Mouse (Mus musculus) MEL (cell line): ENCODE results near the gene Chst8. TPM values are rescaled to one million over a fixed set of nuclear protein-coding genes. Genes with fewer than 3 reads are reported as not detected.

Experiments used
- DNase-seq: peaks from one replicate; pipeline ENCODE4 v3.0.0; 2011; ENCODE audit warnings: low read depth, low spot score
- H3K27ac ChIP-seq: 2 replicates; pipeline ENCODE4 v1.5.1; 2012; ENCODE audit warnings: low read depth, mild to moderate bottlenecking, control low read depth, low read length, moderate library complexity; ENCODE audit not compliant: control insufficient read depth
- H3K27me3 ChIP-seq, 2 experiments: fragments of 150-350 bp in 1 of 2; sonication (generic) in 1 of 2; 2 replicates each; pipeline ENCODE4 v1.6.1; 2012; ENCODE audit warnings: low read length in 2 of 2, mild to moderate bottlenecking in 2 of 2, improper control_type of control experiment in 1 of 2, moderate library complexity in 1 of 2; ENCODE audit not compliant: insufficient read depth in 2 of 2, control insufficient read depth in 1 of 2
- H3K36me3 ChIP-seq, 2 experiments: 2 replicates each; pipeline ENCODE4 v1.6.1; 2012 to 2014; ENCODE audit warnings: low read length in 2 of 2, improper control_type of control experiment in 1 of 2, inconsistent platforms in 1 of 2, mild to moderate bottlenecking in 1 of 2; ENCODE audit not compliant: insufficient read depth in 2 of 2, control insufficient read depth in 1 of 2
- H3K4me1 ChIP-seq, 2 experiments: fragments of 150-350 bp in 1 of 2; sonication (generic) in 1 of 2; 2 replicates each; pipeline ENCODE4 v1.6.1; 2012; ENCODE audit warnings: low read length in 2 of 2, improper control_type of control experiment in 1 of 2, mild to moderate bottlenecking in 1 of 2; ENCODE audit not compliant: insufficient read depth in 2 of 2, control insufficient read depth in 1 of 2
- H3K4me3 ChIP-seq, 2 experiments: fragments of 150-350 bp in 1 of 2; sonication (generic) in 1 of 2; 2 replicates each; pipeline ENCODE4 v1.5.1; 2012; ENCODE audit warnings: low read depth in 2 of 2, low read length in 2 of 2, mild to moderate bottlenecking in 2 of 2, moderate library complexity in 2 of 2, control low read depth in 1 of 2, improper control_type of control experiment in 1 of 2; ENCODE audit not compliant: control insufficient read depth in 1 of 2, insufficient read depth in 1 of 2
- H3K79me2 ChIP-seq: 2 replicates; pipeline ENCODE4 v1.6.1; 2012; ENCODE audit warnings: mild to moderate bottlenecking, low read length, moderate library complexity; ENCODE audit not compliant: control insufficient read depth, poor library complexity, insufficient read depth
- H3K9ac ChIP-seq: 2 replicates; pipeline ENCODE4 v1.6.1; 2012; ENCODE audit warnings: low read depth, mild to moderate bottlenecking, control low read depth, low read length, moderate library complexity; ENCODE audit not compliant: control insufficient read depth, poor library complexity, severe bottlenecking
- H3K9me3 ChIP-seq: fragments of 150-350 bp; sonication (generic); replicated peaks from 2 replicates; pipeline ENCODE4 v1.6.1; 2012; ENCODE audit warnings: mild to moderate bottlenecking, low read length, improper control_type of control experiment, moderate library complexity; ENCODE audit not compliant: insufficient read depth
- BHLHE40 ChIP-seq: IDR thresholded peaks from 2 replicates; pipeline ENCODE4 v1.6.1; 2012; ENCODE audit warnings: low read depth, mild to moderate bottlenecking, inconsistent platforms, low read length, improper control_type of control experiment, borderline replicate concordance
- CHD1 ChIP-seq: IDR thresholded peaks from 2 replicates; pipeline ENCODE4 v1.6.1; 2012; ENCODE audit warnings: low read depth, mild to moderate bottlenecking, inconsistent platforms, low read length, improper control_type of control experiment
- CTCF ChIP-seq, 3 experiments: IDR thresholded peaks in 2 of 3; conservative IDR thresholded peaks in 1 of 3; 2 replicates each; pipeline ENCODE4 v1.5.1; 2011 to 2012; ENCODE audit warnings: low read length in 3 of 3, low read depth in 2 of 3, mild to moderate bottlenecking in 2 of 3, improper control_type of control experiment in 1 of 3, inconsistent platforms in 1 of 3, mixed read lengths in 1 of 3, moderate library complexity in 1 of 3; ENCODE audit not compliant: control insufficient read depth in 1 of 3, insufficient read depth in 1 of 3, poor library complexity in 1 of 3, severe bottlenecking in 1 of 3
- ELF1 ChIP-seq: IDR thresholded peaks from 2 replicates; pipeline ENCODE4 v1.6.1; 2014; ENCODE audit warnings: low read depth, mild to moderate bottlenecking, inconsistent platforms, low read length, improper control_type of control experiment, moderate library complexity
- GABPA ChIP-seq: IDR thresholded peaks from 2 replicates; pipeline ENCODE4 v1.6.1; 2012; ENCODE audit warnings: low read depth, mild to moderate bottlenecking, inconsistent platforms, low read length, improper control_type of control experiment, moderate library complexity
- HCFC1 ChIP-seq: IDR thresholded peaks from 2 replicates; pipeline ENCODE4 v1.6.1; 2012; ENCODE audit warnings: low read depth, mild to moderate bottlenecking, inconsistent platforms, low read length, improper control_type of control experiment, moderate library complexity
- JUND ChIP-seq: IDR thresholded peaks from 2 replicates; pipeline ENCODE4 v1.6.1; 2011; ENCODE audit warnings: low read depth, mild to moderate bottlenecking, improper control_type of control experiment, low read length
- MAFK ChIP-seq: IDR thresholded peaks from 2 replicates; pipeline ENCODE4 v1.6.1; 2011; ENCODE audit warnings: low read depth, mild to moderate bottlenecking, low read length, improper control_type of control experiment, borderline replicate concordance
- MAZ ChIP-seq: IDR thresholded peaks from 2 replicates; pipeline ENCODE4 v1.6.1; 2012; ENCODE audit warnings: low read depth, mild to moderate bottlenecking, inconsistent platforms, low read length, improper control_type of control experiment
- MEF2A ChIP-seq: IDR thresholded peaks from 2 replicates; pipeline ENCODE4 v1.6.1; 2014; ENCODE audit warnings: low read depth, mild to moderate bottlenecking, inconsistent platforms, low read length, improper control_type of control experiment; ENCODE audit not compliant: poor library complexity, insufficient replicate concordance, severe bottlenecking; ENCODE audit errors: extremely low read depth
- MXI1 ChIP-seq: IDR thresholded peaks from 2 replicates; pipeline ENCODE4 v1.6.1; 2011; ENCODE audit warnings: mild to moderate bottlenecking, low read depth, low read length, improper control_type of control experiment
- MYB ChIP-seq: IDR thresholded peaks from 2 replicates; pipeline ENCODE4 v1.6.1; 2011; ENCODE audit warnings: mild to moderate bottlenecking, low read depth, low read length, improper control_type of control experiment
- MYC ChIP-seq: IDR thresholded peaks from 2 replicates; pipeline ENCODE4 v1.6.1; 2011; ENCODE audit warnings: low read depth, mild to moderate bottlenecking, low read length, improper control_type of control experiment, moderate library complexity
- NELFE ChIP-seq: IDR thresholded peaks from 2 replicates; pipeline ENCODE4 v1.6.1; 2011; ENCODE audit warnings: low read depth, low read length, improper control_type of control experiment
- POLR2AphosphoS5 ChIP-seq: IDR thresholded peaks from 2 replicates; pipeline ENCODE4 v1.6.1; 2012; ENCODE audit warnings: low read depth, borderline replicate concordance, mild to moderate bottlenecking, inconsistent platforms, low read length, moderate library complexity, mixed read lengths
- RAD21 ChIP-seq: IDR thresholded peaks from 2 replicates; pipeline ENCODE4 v1.6.1; 2011; ENCODE audit warnings: mild to moderate bottlenecking, low read depth, low read length, improper control_type of control experiment
- RCOR1 ChIP-seq: IDR thresholded peaks from 2 replicates; pipeline ENCODE4 v1.6.1; 2012; ENCODE audit warnings: low read depth, mild to moderate bottlenecking, inconsistent platforms, low read length, improper control_type of control experiment
- SIN3A ChIP-seq: IDR thresholded peaks from 2 replicates; pipeline ENCODE4 v1.6.1; 2012; ENCODE audit warnings: low read length, improper control_type of control experiment, inconsistent platforms
- TAL1 ChIP-seq: IDR thresholded peaks from 2 replicates; pipeline ENCODE4 v1.6.1; 2012; ENCODE audit warnings: mild to moderate bottlenecking, inconsistent platforms, low read length, moderate library complexity, mixed read lengths
- TBP ChIP-seq: IDR thresholded peaks from 2 replicates; pipeline ENCODE4 v1.8.0; 2011; ENCODE audit warnings: low read depth, low read length, improper control_type of control experiment
- TCF12 ChIP-seq: IDR thresholded peaks from 2 replicates; pipeline ENCODE4 v1.6.1; 2014; ENCODE audit warnings: low read depth, mild to moderate bottlenecking, inconsistent platforms, low read length, improper control_type of control experiment, moderate library complexity
- UBTF ChIP-seq: IDR thresholded peaks from 2 replicates; pipeline ENCODE4 v1.6.1; 2012; ENCODE audit warnings: low read depth, mild to moderate bottlenecking, inconsistent platforms, low read length, improper control_type of control experiment, moderate library complexity, borderline replicate concordance; ENCODE audit not compliant: insufficient read depth
- USF1 ChIP-seq: IDR thresholded peaks from 2 replicates; pipeline ENCODE4 v1.6.1; 2014; ENCODE audit warnings: low read depth, mild to moderate bottlenecking, inconsistent platforms, low read length, improper control_type of control experiment, moderate library complexity
- USF2 ChIP-seq, 2 experiments: IDR thresholded peaks; 2 replicates each; pipeline ENCODE4 v1.6.1; 2011 to 2012; ENCODE audit warnings: improper control_type of control experiment in 2 of 2, low read length in 2 of 2, borderline replicate concordance in 1 of 2, inconsistent platforms in 1 of 2, low read depth in 1 of 2, mild to moderate bottlenecking in 1 of 2; ENCODE audit not compliant: insufficient read depth in 1 of 2
- ZC3H11A ChIP-seq: IDR thresholded peaks from 2 replicates; pipeline ENCODE4 v1.6.1; 2012; ENCODE audit warnings: low read depth, mild to moderate bottlenecking, inconsistent platforms, low read length, improper control_type of control experiment
- ZKSCAN1 ChIP-seq: IDR thresholded peaks from 2 replicates; pipeline ENCODE4 v1.6.1; 2012; ENCODE audit warnings: low read depth, mild to moderate bottlenecking, inconsistent platforms, low read length, improper control_type of control experiment, moderate library complexity
- polyA plus RNA-seq, 2 experiments: library from polyadenylated mRNA; stranded (reverse) in 1 of 2; unstranded in 1 of 2; fragments of >175 nt in 1 of 2; fragments of >200 nt in 1 of 2; gene quantifications; 2 replicates each; pipeline versions ENCODE4 v1.2.1 to v1.2.4; 2012; ENCODE audit warnings: low replicate concordance in 2 of 2, low read depth in 1 of 2; ENCODE audit not compliant: insufficient read length in 2 of 2, insufficient read depth in 1 of 2, missing spikeins in 1 of 2
- total RNA-seq: library from RNA; depleted of rRNA; stranded (reverse); fragments of 300-350 nt; gene quantifications from 2 replicates; pipeline ENCODE4 v1.2.3, GENCODE M21; 2012

Chst8 gene
- total and polyA plus RNA-seq, 3 experiments = not detected

- Histone ChIP-seq H3K4me1 (no peaks in the 10 kb centered on the region), H3K9ac (no peak overlapping the region), H3K4me3 (no peak overlapping the region), H3K27ac (no peak overlapping the region), H3K9me3 (no peaks in the 10 kb centered on the region), H3K79me2 (no peaks in the 10 kb centered on the region), H3K27me3 (no peaks in the 10 kb centered on the region), H3K36me3 (no peaks in the 10 kb centered on the region)
- TF ChIP-seq TAL1 (no peak), RCOR1 (no peak), ZKSCAN1 (no peak), MYC (no peak), POLR2AphosphoS5 (no peak), GABPA (no peak), UBTF (no peak), TCF12 (no peak), HCFC1 (no peak), MXI1 (no peak), MAZ (no peak), NELFE (no peak), JUND (no peak), SIN3A (no peak), MAFK (no peak), USF2 (IDR thresholded peaks at IDR 0.05; ENCODE audit: borderline replicate concordance in 1 of 2, insufficient read depth in 1 of 2, low read depth in 1 of 2, low read length in 2 of 2) (no peak), TBP (no peak), USF1 (no peak), MYB (no peak), CHD1 (no peak)
- DNase-seq = no peak
These were observed 126.7 kb downstream of the Chst8 start for GRCm38 (mm10) chr7:34685801-34686200.

GRCm38 (mm10) chr7:34685176-34685575, 127.3 kb downstream of the Chst8 start:
- H3K27ac ChIP-seq = no peak overlapping the region
- no peaks in the 10 kb centered on the region for H3K36me3 ChIP-seq
- TF ChIP-seq ELF1 (no peak), GABPA (no peak), ZC3H11A (no peak), BHLHE40 (no peak), ZKSCAN1 (no peak), TCF12 (no peak), MEF2A (no peak), MYC (no peak), USF1 (no peak), CTCF (IDR thresholded peaks at IDR 0.05 in 2 of 3, conservative IDR thresholded peaks at IDR 0.05 in 1 of 3; ENCODE audit: control insufficient read depth in 1 of 3, insufficient read depth in 1 of 3, low read depth in 2 of 3, low read length in 3 of 3, poor library complexity in 1 of 3, severe bottlenecking in 1 of 3) (no peak), RAD21 (no peak), TAL1 (no peak), RCOR1 (no peak), HCFC1 (no peak), MAFK (no peak)
- no peaks in the 10 kb centered on the region for H3K4me1 ChIP-seq
- no peaks in the 10 kb centered on the region for H3K27me3 ChIP-seq
- no peaks in the 10 kb centered on the region for H3K9me3 ChIP-seq
- H3K4me3 ChIP-seq = no peak overlapping the region
- no peaks in the 10 kb centered on the region for H3K79me2 ChIP-seq
- H3K9ac ChIP-seq = no peak overlapping the region
- no peak for DNase-seq
